Mouse (Mus musculus) liver, embryonic 16.5 days (tissue): ENCODE results near the gene Alg11. TPM values are rescaled to one million over a fixed set of nuclear protein-coding genes. Genes with fewer than 3 reads are reported as not detected.

Experiments used
- ATAC-seq: fragments of 200-750 bp; cut with Nextera tagmentation; 2 replicates; pipeline ENCODE4 v1.8.0; 2017; ENCODE audit warnings: low read depth, mild to moderate bottlenecking, moderate number of reproducible peaks, moderate library complexity
- H3K27ac ChIP-seq: fragments of 300-500 bp; sonication (generic); 2 replicates; pipeline ENCODE4 v1.5.1; 2014; ENCODE audit warnings: mild to moderate bottlenecking, low read length
- H3K27me3 ChIP-seq: fragments of 300-500 bp; sonication (generic); 2 replicates; pipeline ENCODE4 v1.6.1; 2014; ENCODE audit warnings: low read depth, low read length, mixed read lengths; ENCODE audit not compliant: control insufficient read depth, insufficient read depth
- H3K36me3 ChIP-seq: fragments of 300-500 bp; sonication (generic); 2 replicates; pipeline ENCODE4 v1.6.1; 2014; ENCODE audit warnings: mild to moderate bottlenecking; ENCODE audit not compliant: control insufficient read depth, insufficient read depth
- H3K4me1 ChIP-seq: fragments of 300-500 bp; sonication (generic); 2 replicates; pipeline ENCODE4 v1.6.1; 2014; ENCODE audit warnings: low read depth, low read length, mixed read lengths; ENCODE audit not compliant: control insufficient read depth
- H3K4me2 ChIP-seq: fragments of 300-500 bp; sonication (generic); 2 replicates; pipeline ENCODE4 v1.6.1; 2014; ENCODE audit warnings: low read depth, low read length, mixed read lengths
- H3K4me3 ChIP-seq: fragments of 300-500 bp; sonication (generic); 2 replicates; pipeline ENCODE4 v1.5.1; 2014; ENCODE audit warnings: low read depth, mild to moderate bottlenecking, low read length
- H3K9ac ChIP-seq: fragments of 300-500 bp; sonication (generic); 2 replicates; pipeline ENCODE4 v1.6.1; 2014; ENCODE audit warnings: low read depth, low read length
- H3K9me3 ChIP-seq: fragments of 300-500 bp; sonication (generic); replicated peaks from 2 replicates; pipeline ENCODE4 v1.6.1; 2016; ENCODE audit warnings: low read length; ENCODE audit not compliant: control insufficient read depth
- WGBS: fragments of 180-500 bp; shearing (Covaris S2); extraction: QIAGEN DNeasy Blood & Tissue Kit; methylation state at CpG from one replicate; pipeline ENCODE4 v1.1.7; 2014; ENCODE audit not compliant: insufficient replicate concordance; 5-methylcytosine and 5-hydroxymethylcytosine counted together
- polyA plus RNA-seq: library from polyadenylated mRNA; unstranded; fragments of >200 nt; fragmentation: Nextera tagmentation; extraction: Ambion mirVana; gene quantifications from 2 replicates; pipeline ENCODE4 v1.2.1, GENCODE M21; 2015

The Alg11 gene
- polyA plus RNA-seq, 1 experiment from 2014 or later: 11.0 TPM

DNA sequence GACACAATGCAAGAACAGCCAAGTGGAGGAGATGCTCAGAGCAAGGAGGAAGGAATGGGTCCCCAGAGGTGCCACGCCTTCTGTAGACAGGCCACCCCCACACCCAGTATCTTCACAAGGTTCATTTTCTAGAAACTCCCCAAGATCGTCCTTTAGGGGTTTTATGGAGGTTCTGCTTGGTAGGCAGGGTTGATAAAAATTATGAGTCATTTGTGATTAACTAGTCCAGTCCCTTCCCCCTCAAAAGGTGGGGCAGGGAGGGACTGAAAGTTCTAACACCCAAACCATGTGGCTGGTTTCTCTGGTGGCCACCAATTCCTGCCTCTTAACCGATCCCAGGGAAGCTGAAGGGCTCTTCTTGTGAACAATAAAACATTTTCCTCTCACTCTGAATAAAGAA lies 3.7 kb upstream of the Alg11 start:
- Histone ChIP-seq H3K27ac (peak overlapping the region; percentile 10; the same call in 1 of the 2 replicates), H3K4me3 (no peak overlapping the region), H3K9me3 (no peaks in the 10 kb centered on the region), H3K4me2 (peak overlapping the region; percentile 84), H3K27me3 (no peaks in the 10 kb centered on the region), H3K4me1 (peaks cover 55% of the 10 kb centered on the region), H3K36me3 (no peaks in the 10 kb centered on the region), H3K9ac (no peak overlapping the region)
- no peak for ATAC-seq
- 21% methylated on average over 3 of the region's 3 CpGs for WGBS

DNA sequence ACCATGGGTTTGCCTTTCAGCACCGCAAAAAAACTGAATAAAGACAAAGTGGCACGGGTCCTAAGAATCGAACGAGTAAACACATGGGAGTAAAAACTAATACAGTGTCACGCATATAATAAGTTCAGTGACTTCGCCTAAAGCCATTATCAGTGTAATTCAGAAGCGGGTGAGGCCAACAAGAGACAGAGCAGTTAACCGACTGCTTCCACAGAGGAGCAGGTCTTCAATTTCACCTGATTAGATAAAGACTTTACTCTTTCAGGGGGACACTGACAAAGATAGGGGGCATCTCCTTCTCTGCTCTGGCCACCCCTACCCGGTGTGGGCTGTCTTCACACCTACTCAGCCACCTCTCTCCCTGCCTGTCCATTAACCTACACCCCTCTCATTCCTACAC lies 2.2 kb upstream of the Alg11 start:
- Histone ChIP-seq H3K9me3 (no peaks in the 10 kb centered on the region), H3K4me2 (peak overlapping the region; percentile 84), H3K27ac (peak overlapping the region; percentile 88), H3K4me3 (peak overlapping the region; percentile 80), H3K9ac (peak overlapping the region; percentile 61), H3K4me1 (peaks cover 59% of the 10 kb centered on the region), H3K27me3 (no peaks in the 10 kb centered on the region), H3K36me3 (no peaks in the 10 kb centered on the region; the same call in 1 of the 2 replicates)
- peak; percentile 5 for ATAC-seq
- WGBS: 19% methylated on average over 9 of the region's 9 CpGs

DNA sequence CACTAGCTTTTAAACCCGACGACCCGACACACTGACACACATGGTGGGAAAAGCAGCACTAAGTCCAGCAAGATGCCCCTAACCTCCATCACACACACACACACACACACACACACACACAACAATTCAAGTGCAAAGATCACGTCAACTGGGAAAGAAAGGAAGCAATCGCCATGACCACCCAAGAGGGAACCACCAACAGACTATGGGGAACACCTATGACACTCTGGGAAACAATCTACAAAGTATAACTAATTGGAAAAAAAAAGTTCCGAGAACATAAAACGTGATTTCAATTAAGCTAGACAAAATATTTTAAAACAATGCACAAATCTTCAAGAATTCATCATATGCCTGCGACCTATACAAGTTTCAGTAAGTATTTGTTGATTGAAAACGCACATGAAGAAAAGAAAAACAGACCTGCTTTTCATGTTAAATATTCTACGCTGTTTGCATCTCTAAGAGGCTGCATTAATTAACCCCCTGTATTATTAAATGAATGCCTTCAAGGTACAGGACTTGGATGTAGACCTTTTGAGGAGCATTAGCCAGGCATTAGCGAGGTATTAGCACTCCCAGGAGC lies 1.3 kb upstream of the Alg11 start:
- Histone ChIP-seq H3K9me3 (no peaks in the 10 kb centered on the region), H3K27me3 (no peaks in the 10 kb centered on the region), H3K27ac (peak overlapping the region; percentile 89), H3K36me3 (no peaks in the 10 kb centered on the region; the same call in 1 of the 2 replicates), H3K9ac (peak overlapping the region; percentile 86), H3K4me3 (peak overlapping the region; percentile 80), H3K4me1 (peaks cover 52% of the 10 kb centered on the region), H3K4me2 (peak overlapping the region; percentile 84)
- no peak for ATAC-seq
- 13% methylated on average over 11 of the region's 11 CpGs for WGBS

DNA sequence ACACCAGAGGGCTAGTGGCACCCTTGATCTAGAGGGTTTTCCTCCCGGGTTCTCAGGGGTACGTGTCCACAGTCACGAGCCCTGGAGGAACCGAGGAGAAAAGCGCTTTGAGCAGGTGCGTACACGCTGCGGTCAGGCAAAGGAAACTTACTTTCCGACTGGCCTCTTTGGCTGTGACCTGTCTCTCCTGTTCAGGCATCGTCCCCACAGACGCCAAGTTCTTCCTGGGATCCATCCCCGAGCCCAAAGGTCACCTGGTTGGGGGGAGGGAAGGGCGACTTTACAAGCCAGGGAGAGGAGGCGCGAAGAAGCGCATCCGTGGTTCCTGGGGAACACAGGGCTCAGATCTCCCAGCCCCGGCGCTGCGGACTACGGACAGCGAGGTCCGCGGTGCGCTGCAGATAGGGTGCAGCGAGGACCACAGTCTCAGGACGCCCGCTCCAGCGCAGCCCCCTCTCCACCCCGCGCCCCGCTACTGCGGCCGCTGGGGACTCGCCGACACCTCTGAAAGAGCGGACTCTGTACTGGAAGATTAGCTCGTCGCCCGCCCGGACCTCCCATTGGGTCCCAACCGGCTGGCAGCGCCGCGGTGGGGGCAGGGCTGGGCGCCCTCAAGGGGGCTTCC lies 588 bp upstream of the Alg11 start, which contains the start of gene Atp7b:
TSS of gene Atp7b (minus strand) at position 485 of the 625 bp plus-strand sequence.
- 1% methylated on average over 45 of the region's 46 CpGs for WGBS
- peak; percentile 57 for ATAC-seq

DNA sequence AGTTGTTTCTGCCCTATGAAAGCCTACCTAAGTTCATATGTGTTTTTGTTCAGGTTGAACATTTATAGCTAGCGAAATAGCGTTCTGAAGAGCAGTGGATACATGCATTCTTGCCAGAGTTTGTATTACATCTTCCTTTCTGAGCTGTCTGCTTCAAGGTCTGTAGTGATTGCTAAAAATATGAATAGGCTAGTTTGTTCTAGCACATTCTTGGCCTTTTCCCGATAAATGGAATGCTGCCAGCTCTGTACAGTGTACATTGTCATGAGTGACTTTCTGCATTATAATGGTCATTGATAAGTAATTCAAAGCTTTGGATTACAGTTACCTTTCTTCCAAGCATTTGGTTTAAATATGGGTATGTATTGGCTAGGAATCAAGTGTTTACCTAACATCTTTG lies 605 bp downstream of the Alg11 start:
- Histone ChIP-seq H3K9ac (peak overlapping the region; percentile 69), H3K27ac (no peak overlapping the region), H3K4me1 (peaks cover 34% of the 10 kb centered on the region), H3K9me3 (peaks cover 3% of the 10 kb centered on the region; the same call in 1 of the 2 replicates), H3K36me3 (peaks cover 13% of the 10 kb centered on the region), H3K27me3 (no peaks in the 10 kb centered on the region), H3K4me3 (peak overlapping the region; percentile 80), H3K4me2 (peak overlapping the region; percentile 84)
- WGBS: 5% methylated on average over 3 of the region's 3 CpGs
- ATAC-seq: no peak

More for the DNA sequence above, 588 bp upstream of the Alg11 start, which contains the start of gene Atp7b:
- Histone ChIP-seq H3K27me3 (no peaks in the 10 kb centered on the region), H3K4me2 (peak within 1 kb of the TSS; percentile 84), H3K36me3 (peaks cover 1% of the 10 kb centered on the region), H3K9me3 (no peaks in the 10 kb centered on the region), H3K4me1 (peaks cover 45% of the 10 kb centered on the region), H3K9ac (peak within 1 kb of the TSS; percentile 86), H3K4me3 (peak within 1 kb of the TSS; percentile 80), H3K27ac (peak within 1 kb of the TSS; percentile 89)

DNA sequence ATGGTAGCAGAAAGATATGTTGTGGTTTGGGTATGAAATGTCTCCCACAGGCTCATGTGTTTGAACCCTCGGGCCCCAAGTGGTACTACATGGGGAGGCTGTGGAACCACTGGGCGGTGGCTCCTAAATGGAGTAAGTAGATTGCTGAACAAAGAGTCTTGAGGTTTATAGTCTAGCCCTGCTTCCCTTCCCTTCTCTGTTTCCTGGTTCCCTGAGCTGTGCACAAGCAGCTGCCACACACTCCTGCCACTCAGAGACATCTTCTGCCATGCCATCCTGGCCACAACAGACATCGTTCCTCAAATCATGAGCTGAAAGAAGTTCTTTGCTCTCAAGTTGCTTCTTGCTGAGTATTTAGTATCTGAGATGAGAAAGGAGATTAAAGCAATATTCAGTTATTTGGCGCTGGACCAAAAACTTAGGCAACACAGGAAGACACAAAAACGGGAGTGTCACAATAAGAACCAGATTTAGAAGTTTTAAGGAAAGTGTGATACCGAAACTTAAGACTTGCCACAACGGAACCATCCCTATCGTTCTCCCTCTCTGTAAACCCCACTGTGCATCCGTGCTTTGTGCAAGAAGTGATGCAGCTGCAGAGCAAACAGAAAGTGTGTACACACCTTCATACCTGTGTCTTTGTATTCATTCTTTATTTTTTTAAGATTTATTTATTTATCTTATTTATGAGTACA lies 18.9 kb downstream of the Alg11 start:
- no peak for ATAC-seq
- H3K4me2 ChIP-seq: no peak overlapping the region
- H3K9me3 ChIP-seq: no peaks in the 10 kb centered on the region
- no peaks in the 10 kb centered on the region for H3K36me3 ChIP-seq
- WGBS: 55% methylated on average over 9 of the region's 9 CpGs
- no peak overlapping the region for H3K4me3 ChIP-seq
- H3K9ac ChIP-seq: no peak overlapping the region
- no peaks in the 10 kb centered on the region for H3K4me1 ChIP-seq
- no peak overlapping the region for H3K27ac ChIP-seq
- H3K27me3 ChIP-seq: no peaks in the 10 kb centered on the region

DNA sequence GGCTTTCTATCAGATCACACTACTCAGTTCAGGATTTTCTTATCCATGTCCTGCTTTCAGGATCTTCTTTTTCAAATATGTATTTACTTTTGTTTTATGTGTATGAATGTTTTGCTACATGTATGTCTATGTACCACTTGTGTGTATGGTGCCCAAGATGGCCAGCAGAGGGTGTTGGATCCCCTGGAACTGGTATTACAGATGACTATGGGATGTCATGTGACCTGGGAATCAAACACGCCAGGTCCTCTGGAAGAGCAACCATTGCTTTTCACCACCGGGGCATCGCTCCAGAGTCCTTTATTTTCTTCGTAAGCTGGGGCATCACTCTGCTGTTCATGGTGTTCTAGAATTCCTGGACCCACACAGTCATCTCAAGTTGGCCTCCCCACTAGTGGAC lies 28.7 kb downstream of the Alg11 start:
- H3K27ac ChIP-seq: no peak overlapping the region
- no peak overlapping the region for H3K4me3 ChIP-seq
- H3K36me3 ChIP-seq: no peaks in the 10 kb centered on the region
- no peaks in the 10 kb centered on the region for H3K27me3 ChIP-seq
- WGBS: 78% methylated on average over 4 of the region's 4 CpGs
- no peak overlapping the region for H3K9ac ChIP-seq
- H3K9me3 ChIP-seq: no peaks in the 10 kb centered on the region
- no peak overlapping the region for H3K4me2 ChIP-seq
- H3K4me1 ChIP-seq: no peaks in the 10 kb centered on the region
- no peak for ATAC-seq

DNA sequence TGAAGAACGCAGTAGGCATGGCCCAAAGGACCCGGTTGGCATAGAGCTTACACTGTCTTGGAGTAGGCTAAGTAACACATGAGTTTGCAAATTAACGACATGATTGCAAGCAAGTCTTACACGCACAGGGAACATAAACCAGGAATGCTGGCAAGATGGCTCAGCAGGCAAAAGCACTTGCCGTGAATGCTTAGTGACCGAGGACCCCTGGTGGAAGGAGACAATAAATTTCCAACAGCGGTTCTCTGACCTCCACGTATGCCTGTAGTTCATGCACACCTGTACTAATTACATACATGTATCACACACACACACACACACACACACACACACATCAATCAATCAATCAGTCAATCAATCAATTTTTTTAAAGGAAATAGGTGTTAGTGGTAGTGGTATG lies 31.0 kb downstream of the Alg11 start:
- no peak for ATAC-seq
- Histone ChIP-seq H3K4me3 (no peak overlapping the region), H3K4me1 (no peaks in the 10 kb centered on the region), H3K9me3 (no peaks in the 10 kb centered on the region), H3K27ac (no peak overlapping the region), H3K4me2 (no peak overlapping the region), H3K36me3 (no peaks in the 10 kb centered on the region), H3K9ac (no peak overlapping the region), H3K27me3 (no peaks in the 10 kb centered on the region)
- 44% methylated on average over 8 of the region's 8 CpGs for WGBS

DNA sequence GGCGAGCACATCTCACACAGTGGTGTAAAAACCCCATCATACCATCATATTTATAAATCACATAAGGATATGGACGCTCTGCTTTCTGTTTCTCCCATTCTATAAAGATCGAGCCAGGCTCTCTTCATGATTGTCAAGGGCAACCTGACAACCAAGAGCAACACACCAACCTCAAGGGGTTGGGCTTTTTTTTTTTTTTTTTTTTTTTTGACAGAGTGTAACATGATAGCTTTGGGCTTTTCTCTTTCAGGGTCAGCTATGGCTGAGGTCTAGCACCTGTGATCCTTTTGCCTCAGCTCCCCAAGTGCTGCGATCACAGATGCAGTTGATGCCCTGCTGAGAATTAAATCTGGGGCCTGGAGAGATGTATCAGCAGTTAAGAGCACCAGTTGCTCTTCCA lies 46.5 kb downstream of the Alg11 start:
- Histone ChIP-seq H3K36me3 (no peaks in the 10 kb centered on the region), H3K27ac (no peak overlapping the region), H3K27me3 (no peaks in the 10 kb centered on the region), H3K9ac (no peak overlapping the region), H3K4me3 (no peak overlapping the region), H3K4me1 (no peaks in the 10 kb centered on the region), H3K4me2 (no peak overlapping the region), H3K9me3 (no peaks in the 10 kb centered on the region)
- ATAC-seq: no peak
- WGBS: 57% methylated on average over 4 of the region's 4 CpGs
